In genomic region chr12:65216404-65216840, GRCm38 (mm10) we compare ENCODE assay signal across 24 mouse cellular contexts. TPM values are rescaled to one million over a fixed set of nuclear protein-coding genes. Genes with fewer than 3 reads are reported as not detected.
DNase-seq lines count a peak whose midpoint lies in the region; ATAC-seq and TF ChIP-seq lines count a peak whose summit lies in the region.
"Had no signal": no experiment of that assay in that cellular context is flagged by ENCODE, and none has a peak within 500 bp of the region (broad histone marks: within the 10 kb centered on the region; RNA-seq: fewer than 3 reads in every experiment).

No protein-coding gene starts in this region.

- TF ChIP-seq POLR2A in brain, embryonic 14.5 days (IDR thresholded peaks at IDR 0.05; ENCODE audit: borderline replicate concordance, extremely low read depth, insufficient read depth, insufficient read length, poor library complexity, severe bottlenecking) = no peak

- peak; percentile 42 for DNase-seq in kidney, adult 11 months
- peak; percentile 94 for DNase-seq in brain, embryonic 14.5 days (ENCODE audit: low read depth)
- peak; percentile 73 for DNase-seq in midbrain, embryonic 14.5 days
- DNase-seq in embryo, embryonic 9.5 days (ENCODE audit: extremely low spot score) = no peak
- DNase-seq in gastrocnemius, postnatal 4 days (ENCODE audit: low spot score in 2 of 2) = no peak
- no peak for DNase-seq in gastrocnemius, adult 8-10 months (ENCODE audit: low spot score in 2 of 2)
- DNase-seq: adrenal gland, postnatal 10 days; cerebellum, postnatal 36 days; gastrocnemius, postnatal 25 days; right cerebral cortex, adult 18-20 months; thymus, postnatal 36 days had no signal

- H3K27ac ChIP-seq in kidney, embryonic 16.5 days (ENCODE audit: low read length) = no peak overlapping the region
- no peak overlapping the region for H3K27ac ChIP-seq in hindbrain, embryonic 15.5 days (replicated peaks)
- H3K27ac ChIP-seq in midbrain, embryonic 14.5 days (replicated peaks; ENCODE audit: low read depth, low read length) = 0 out of 2 replicates have a peak overlapping the region, but pooled peaks have one; percentile 37
- H3K27ac ChIP-seq: embryonic facial prominence, embryonic 12.5 days; heart, embryonic 15.5 days; intestine, embryonic 15.5 days; liver, embryonic 12.5 days; neural tube, embryonic 13.5 days; stomach, postnatal 0 days had no signal

- H3K9ac ChIP-seq in kidney, embryonic 16.5 days (replicated peaks; ENCODE audit: low read length) = no peak overlapping the region
- H3K9ac ChIP-seq in hindbrain, embryonic 15.5 days = no peak overlapping the region
- no peak overlapping the region for H3K9ac ChIP-seq in midbrain, embryonic 14.5 days (replicated peaks; ENCODE audit: low read length)
- H3K9ac ChIP-seq: embryonic facial prominence, embryonic 12.5 days; heart, embryonic 15.5 days; intestine, embryonic 15.5 days; liver, embryonic 12.5 days; neural tube, embryonic 13.5 days had no signal

- no peaks in the 10 kb centered on the region for H3K9me3 ChIP-seq in kidney, embryonic 16.5 days (ENCODE audit: low read length)
- no peaks in the 10 kb centered on the region for H3K9me3 ChIP-seq in hindbrain, embryonic 15.5 days
- no peaks in the 10 kb centered on the region for H3K9me3 ChIP-seq in midbrain, embryonic 14.5 days (ENCODE audit: control insufficient read depth, low read length)
- H3K9me3 ChIP-seq: embryonic facial prominence, embryonic 12.5 days; heart, embryonic 15.5 days; intestine, embryonic 15.5 days; liver, embryonic 12.5 days; neural tube, embryonic 13.5 days had no signal

- H3K4me2 ChIP-seq in kidney, embryonic 16.5 days (replicated peaks; ENCODE audit: low read depth, low read length) = no peak overlapping the region
- H3K4me2 ChIP-seq in hindbrain, embryonic 15.5 days = no peak overlapping the region; the same call in 1 of the 2 replicates
- H3K4me2 ChIP-seq in midbrain, embryonic 14.5 days (ENCODE audit: low read length) = peak overlapping the region; percentile 21; the same call in 1 of the 2 replicates
- H3K4me2 ChIP-seq: embryonic facial prominence, embryonic 12.5 days; heart, embryonic 15.5 days; intestine, embryonic 15.5 days; liver, embryonic 12.5 days; neural tube, embryonic 13.5 days had no signal

- H3K27me3 ChIP-seq in kidney, embryonic 16.5 days (ENCODE audit: insufficient read depth, low read length) = no peaks in the 10 kb centered on the region
- no peaks in the 10 kb centered on the region for H3K27me3 ChIP-seq in hindbrain, embryonic 15.5 days
- H3K27me3 ChIP-seq in midbrain, embryonic 14.5 days (ENCODE audit: control insufficient read depth, insufficient read depth, low read length) = no peaks in the 10 kb centered on the region
- H3K27me3 ChIP-seq: embryonic facial prominence, embryonic 12.5 days; heart, embryonic 15.5 days; intestine, embryonic 15.5 days; liver, embryonic 12.5 days; megakaryocyte, embryonic 14.5 days; neural tube, embryonic 13.5 days had no signal

- no peak for ATAC-seq in kidney, embryonic 16.5 days (ENCODE audit: low FRiP score, low TSS enrichment)
- ATAC-seq in hindbrain, embryonic 15.5 days (ENCODE audit: low FRiP score, low read depth) = peak; percentile 81
- peak; percentile 82 for ATAC-seq in midbrain, embryonic 14.5 days (ENCODE audit: low FRiP score, low TSS enrichment)
- ATAC-seq: intestine, embryonic 15.5 days; liver, embryonic 12.5 days had no signal

- TF ChIP-seq CTCF in brain, embryonic 14.5 days (IDR thresholded peaks at IDR 0.05; ENCODE audit: borderline replicate concordance, extremely low read depth, insufficient read depth, insufficient read length) = no peak

- H3K4me3 ChIP-seq in kidney, embryonic 16.5 days (ENCODE audit: low read length) = no peak overlapping the region
- no peak overlapping the region for H3K4me3 ChIP-seq in hindbrain, embryonic 15.5 days
- H3K4me3 ChIP-seq in midbrain, embryonic 14.5 days (replicated peaks; ENCODE audit: low read depth, low read length) = no peak overlapping the region
- H3K4me3 ChIP-seq: embryonic facial prominence, embryonic 12.5 days; heart, embryonic 15.5 days; intestine, embryonic 15.5 days; liver, embryonic 12.5 days; megakaryocyte, embryonic 14.5 days; neural tube, embryonic 13.5 days had no signal

- 75% methylated on average over 6 of the region's 6 CpGs for WGBS in kidney, embryonic 16.5 days
- WGBS in hindbrain, embryonic 15.5 days = 37% methylated on average over 6 of the region's 6 CpGs
- 23% methylated on average over 6 of the region's 6 CpGs for whole genome bisulfite sequencing in midbrain, embryonic 14.5 days

- no peaks in the 10 kb centered on the region for H3K4me1 ChIP-seq in kidney, embryonic 16.5 days (ENCODE audit: insufficient read depth, low read length)
- H3K4me1 ChIP-seq in hindbrain, embryonic 15.5 days (replicated peaks) = peaks cover 6% of the 10 kb centered on the region; the same call in 1 of the 2 replicates
- H3K4me1 ChIP-seq in midbrain, embryonic 14.5 days (ENCODE audit: control insufficient read depth, insufficient read depth, low read length) = 0 out of 2 replicates have a peak, but pooled peaks cover 8% of the 10 kb centered on the region
- H3K4me1 ChIP-seq: embryonic facial prominence, embryonic 12.5 days; heart, embryonic 15.5 days; intestine, embryonic 15.5 days; liver, embryonic 12.5 days had no signal

- H3K36me3 ChIP-seq in kidney, embryonic 16.5 days (ENCODE audit: insufficient read depth, low read length) = no peaks in the 10 kb centered on the region
- no peaks in the 10 kb centered on the region for H3K36me3 ChIP-seq in hindbrain, embryonic 15.5 days
- no peaks in the 10 kb centered on the region for H3K36me3 ChIP-seq in midbrain, embryonic 14.5 days (ENCODE audit: control insufficient read depth, insufficient read depth, low read length)
- H3K36me3 ChIP-seq: embryonic facial prominence, embryonic 12.5 days; heart, embryonic 15.5 days; intestine, embryonic 15.5 days; liver, embryonic 12.5 days; neural tube, embryonic 13.5 days had no signal

RNA-seq across cellular contexts. Expression of gene Wdr20rt, which starts 8.9 kb away (rescaled TPM):
- not detected in 2 replicates for polyA plus RNA-seq in kidney, embryonic 16.5 days (2015; fragmentation: Nextera tagmentation; extraction: Ambion mirVana)
- not detected in 2 replicates for polyA plus RNA-seq in brain, embryonic 14.5 days (2012; rRNA removed)
- polyA plus RNA-seq in hindbrain, embryonic 15.5 days (2015; fragmentation: Nextera tagmentation; extraction: Ambion mirVana) = not detected in 2 replicates
- not detected in 2 replicates for polyA plus RNA-seq in midbrain, embryonic 14.5 days (2014; fragmentation: Nextera tagmentation; extraction: Ambion mirVana)
- total RNA-seq in gastrocnemius, postnatal 4 days (2021) = not detected
- total RNA-seq in gastrocnemius, adult 8-10 months (2022) = not detected
- total RNA-seq: adrenal gland, postnatal 10 days; gastrocnemius, postnatal 25 days; layer of hippocampus, postnatal 14 days; left cerebral cortex, postnatal 36 days had no signal
- polyA plus RNA-seq: embryonic facial prominence, embryonic 12.5 days; heart, embryonic 15.5 days; intestine, embryonic 15.5 days; liver, embryonic 12.5 days; lung, embryonic 16.5 days; neural tube, embryonic 13.5 days; spleen, adult 2 months; stomach, postnatal 0 days had no signal

RNA-seq across cellular contexts. Expression of gene Mis18bp1, which starts 44.0 kb away (rescaled TPM):
- 56.5 and 57.9 TPM in 2 replicates for polyA plus RNA-seq in kidney, embryonic 16.5 days (2015; fragmentation: Nextera tagmentation; extraction: Ambion mirVana)
- 8.7 and 14.3 TPM in 2 replicates for polyA plus RNA-seq in brain, embryonic 14.5 days (2012; rRNA removed)
- 12.0 and 13.2 TPM in 2 replicates for polyA plus RNA-seq in hindbrain, embryonic 15.5 days (2015; fragmentation: Nextera tagmentation; extraction: Ambion mirVana)
- polyA plus RNA-seq in midbrain, embryonic 14.5 days (2014; fragmentation: Nextera tagmentation; extraction: Ambion mirVana) = 7.3 and 16.6 TPM in 2 replicates
- 1 to 10 TPM; 7.1 to 8.1 TPM for total RNA-seq in gastrocnemius, postnatal 4 days (2021)
- total RNA-seq in gastrocnemius, adult 8-10 months (2022) = not detected

Comparison
In these comparisons a context has a peak if more than half of its experiments do, and no peak if none do; other contexts are left out.
1. DNase-seq: peak in kidney, adult 11 months (single experiment), brain, embryonic 14.5 days (single experiment) and midbrain, embryonic 14.5 days (single experiment); none in embryo, embryonic 9.5 days (single experiment), gastrocnemius, postnatal 4 days (0 of 2) and gastrocnemius, adult 8-10 months (0 of 2).